Mouse (Mus musculus) embryonic facial prominence, embryonic 13.5 days (tissue): ENCODE results near the gene Fgfr2. TPM values are rescaled to one million over a fixed set of nuclear protein-coding genes. Genes with fewer than 3 reads are reported as not detected.

Experiments
- ATAC-seq: fragments of 200-750 bp; cut with Nextera tagmentation; 2 replicates; pipeline ENCODE4 v1.8.0; 2017; ENCODE audit warnings: low read depth; ENCODE audit not compliant: insufficient number of reproducible peaks, insufficient read depth, low FRiP score, low TSS enrichment
- H3K27ac ChIP-seq: fragments of 300-500 bp; sonication (generic); 2 replicates; pipeline ENCODE4 v1.5.1; 2015; ENCODE audit warnings: moderate library complexity, mild to moderate bottlenecking, inconsistent platforms
- H3K27me3 ChIP-seq: fragments of 300-500 bp; sonication (generic); 2 replicates; pipeline ENCODE4 v1.6.1; 2015; ENCODE audit warnings: mild to moderate bottlenecking, inconsistent platforms
- H3K36me3 ChIP-seq: fragments of 300-500 bp; sonication (generic); 2 replicates; pipeline ENCODE4 v1.6.1; 2015; ENCODE audit warnings: mild to moderate bottlenecking, inconsistent platforms
- H3K4me1 ChIP-seq: fragments of 300-500 bp; sonication (generic); 2 replicates; pipeline ENCODE4 v1.6.1; 2015; ENCODE audit warnings: inconsistent platforms
- H3K4me2 ChIP-seq: fragments of 300-500 bp; sonication (generic); 2 replicates; pipeline ENCODE4 v1.6.1; 2015; ENCODE audit warnings: moderate library complexity, mild to moderate bottlenecking, inconsistent platforms
- H3K4me3 ChIP-seq: fragments of 300-500 bp; sonication (generic); 2 replicates; pipeline ENCODE4 v1.5.1; 2015; ENCODE audit warnings: mild to moderate bottlenecking, inconsistent platforms
- H3K9ac ChIP-seq: fragments of 300-500 bp; sonication (generic); 2 replicates; pipeline ENCODE4 v1.6.1; 2015; ENCODE audit warnings: mild to moderate bottlenecking, inconsistent platforms
- H3K9me3 ChIP-seq: fragments of 300-500 bp; sonication (generic); 2 replicates; pipeline ENCODE4 v1.6.1; 2016; ENCODE audit warnings: inconsistent platforms
- WGBS: fragments of 180-500 bp; shearing (Covaris S2); methylation state at CpG from one replicate; pipeline ENCODE4 v1.1.7; 2015; ENCODE audit warnings: mixed read lengths; 5-methylcytosine and 5-hydroxymethylcytosine counted together
- polyA plus RNA-seq: library from polyadenylated mRNA; unstranded; fragments of >200 nt; fragmentation: Nextera tagmentation; extraction: Ambion mirVana; gene quantifications from 2 replicates; pipeline ENCODE4 v1.2.1, GENCODE M21; 2015

Gene Fgfr2
- polyA plus RNA-seq, 1 experiment from 2014 or later: 174 TPM

- Histone ChIP-seq H3K27me3 (no peaks in the 10 kb centered on the region), H3K4me1 (no peaks in the 10 kb centered on the region), H3K36me3 (no peaks in the 10 kb centered on the region), H3K4me2 (no peak overlapping the region), H3K9me3 (no peaks in the 10 kb centered on the region), H3K9ac (no peak overlapping the region), H3K4me3 (no peak overlapping the region), H3K27ac (no peak overlapping the region)
- 86% methylated on average over 5 of the region's 5 CpGs for WGBS
- no peak for ATAC-seq
These were observed 1796.1 kb downstream of the Fgfr2 start for GRCm38 (mm10) chr7:131327054-131327453.

- no peaks in the 10 kb centered on the region for H3K4me1 ChIP-seq
- 68% methylated on average over 2 of the region's 2 CpGs for WGBS
- no peaks in the 10 kb centered on the region for H3K9me3 ChIP-seq
- no peaks in the 10 kb centered on the region for H3K36me3 ChIP-seq
- no peak within 1 kb of the TSS for H3K4me3 ChIP-seq
- H3K4me2 ChIP-seq: no peak within 1 kb of the TSS
- no peak within 1 kb of the TSS for H3K9ac ChIP-seq
- no peaks in the 10 kb centered on the region for H3K27me3 ChIP-seq
- ATAC-seq: no peak
- no peak within 1 kb of the TSS for H3K27ac ChIP-seq
These were observed 1801.0 kb downstream of the Fgfr2 start, which contains the start of gene Cuzd1 for GRCm38 (mm10) chr7:131322192-131322591. Gene Cuzd1 (minus strand): TSS chr7:131322292.

- 54% methylated on average over 6 of the region's 7 CpGs for WGBS
- no peaks in the 10 kb centered on the region for H3K9me3 ChIP-seq
- no peaks in the 10 kb centered on the region for H3K4me1 ChIP-seq
- no peak overlapping the region for H3K27ac ChIP-seq
- ATAC-seq: no peak
- H3K27me3 ChIP-seq: no peaks in the 10 kb centered on the region
- H3K4me2 ChIP-seq: no peak overlapping the region
- H3K4me3 ChIP-seq: no peak overlapping the region
- H3K36me3 ChIP-seq: no peaks in the 10 kb centered on the region
- H3K9ac ChIP-seq: no peak overlapping the region
These were observed 1804.8 kb downstream of the Fgfr2 start for GRCm38 (mm10) chr7:131318340-131318739.

DNA sequence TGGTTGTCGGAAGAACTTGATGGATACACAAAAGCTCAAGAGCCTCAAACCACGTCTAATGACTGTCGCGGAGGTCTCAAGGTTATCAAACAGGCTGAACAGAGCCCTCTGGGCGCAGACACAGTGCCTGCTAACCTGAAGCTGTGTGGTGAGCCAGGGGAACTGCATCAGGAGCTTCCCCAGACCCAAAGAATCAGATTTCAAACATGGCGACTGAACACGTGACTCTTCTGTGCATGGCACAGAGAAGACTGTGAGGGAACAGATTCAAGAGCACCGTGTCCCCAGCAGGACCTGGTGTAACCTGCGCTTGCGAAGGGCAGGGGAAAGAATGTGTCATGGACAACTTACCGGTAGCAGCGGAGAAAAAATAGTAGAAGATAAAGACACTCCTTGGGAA lies 1805.6 kb downstream of the Fgfr2 start:
- Histone ChIP-seq H3K9me3 (no peaks in the 10 kb centered on the region), H3K4me3 (no peak overlapping the region), H3K27ac (no peak overlapping the region), H3K9ac (no peak overlapping the region), H3K36me3 (no peaks in the 10 kb centered on the region), H3K4me1 (no peaks in the 10 kb centered on the region), H3K27me3 (no peaks in the 10 kb centered on the region), H3K4me2 (no peak overlapping the region)
- 67% methylated on average over 12 of the region's 12 CpGs for WGBS
- no peak for ATAC-seq

GRCm38 (mm10) chr7:131314493-131314892 lies 1808.7 kb downstream of the Fgfr2 start:
- Histone ChIP-seq H3K4me1 (0 out of 2 replicates have a peak, but pooled peaks cover 2% of the 10 kb centered on the region), H3K9me3 (no peaks in the 10 kb centered on the region), H3K36me3 (no peaks in the 10 kb centered on the region), H3K4me3 (no peak overlapping the region), H3K27ac (no peak overlapping the region), H3K4me2 (no peak overlapping the region), H3K9ac (no peak overlapping the region), H3K27me3 (no peaks in the 10 kb centered on the region)
- no peak for ATAC-seq
- 64% methylated on average over 7 of the region's 7 CpGs for WGBS

DNA sequence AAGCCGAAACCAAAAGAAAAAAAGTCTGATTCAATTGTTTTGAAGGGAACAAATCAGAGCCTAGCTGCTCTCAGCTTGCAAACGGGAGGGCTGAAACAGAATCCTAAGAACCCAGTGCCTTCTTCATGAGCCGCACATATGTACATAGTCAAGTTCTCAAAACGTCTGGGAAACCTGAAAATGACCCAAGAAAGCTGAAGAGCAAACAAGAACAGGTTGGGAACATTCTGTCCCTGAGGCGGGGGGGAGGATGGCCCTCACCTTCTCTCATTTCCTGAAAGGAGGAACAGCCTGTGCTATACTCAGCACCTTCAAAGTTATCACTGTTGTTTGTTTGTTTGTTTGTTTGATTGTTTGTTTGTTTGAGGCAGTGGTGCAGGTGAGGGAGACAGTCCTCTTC lies 1816.4 kb downstream of the Fgfr2 start:
- H3K27ac ChIP-seq: no peak overlapping the region
- H3K36me3 ChIP-seq: no peaks in the 10 kb centered on the region
- no peak overlapping the region for H3K9ac ChIP-seq
- H3K9me3 ChIP-seq: no peaks in the 10 kb centered on the region
- H3K27me3 ChIP-seq: no peaks in the 10 kb centered on the region
- H3K4me3 ChIP-seq: no peak overlapping the region
- H3K4me2 ChIP-seq: no peak overlapping the region
- 74% methylated on average over 5 of the region's 5 CpGs for WGBS
- no peak for ATAC-seq
- no peaks in the 10 kb centered on the region for H3K4me1 ChIP-seq

- 74% methylated on average over 8 of the region's 8 CpGs for whole genome bisulfite sequencing
- Histone ChIP-seq H3K27ac (no peak overlapping the region), H3K4me1 (no peaks in the 10 kb centered on the region), H3K9me3 (no peaks in the 10 kb centered on the region), H3K36me3 (no peaks in the 10 kb centered on the region), H3K4me3 (no peak overlapping the region), H3K27me3 (no peaks in the 10 kb centered on the region), H3K9ac (no peak overlapping the region), H3K4me2 (no peak overlapping the region)
- ATAC-seq: no peak
These were observed 1819.8 kb downstream of the Fgfr2 start for GRCm38 (mm10) chr7:131303340-131303739.

DNA sequence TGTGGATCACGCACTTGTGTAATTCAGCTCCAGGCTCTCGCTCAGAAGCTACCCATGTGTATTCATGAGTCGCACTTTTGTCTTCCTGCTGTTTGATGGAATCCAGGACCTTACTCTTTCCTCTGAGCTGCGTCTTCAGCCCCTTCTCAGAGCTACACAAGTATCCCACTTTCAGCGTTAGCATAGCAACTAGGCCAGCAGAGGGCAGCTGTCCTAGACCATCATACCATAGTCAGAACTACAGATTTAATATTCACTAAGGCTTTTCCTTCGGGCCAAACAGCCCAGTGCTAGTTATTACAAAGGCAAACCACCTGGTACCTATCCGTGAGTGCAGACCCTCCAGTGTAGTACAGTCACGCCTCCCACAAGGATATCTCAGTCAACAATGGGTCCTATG lies 1826.0 kb downstream of the Fgfr2 start:
- no peak overlapping the region for H3K9ac ChIP-seq

DNA sequence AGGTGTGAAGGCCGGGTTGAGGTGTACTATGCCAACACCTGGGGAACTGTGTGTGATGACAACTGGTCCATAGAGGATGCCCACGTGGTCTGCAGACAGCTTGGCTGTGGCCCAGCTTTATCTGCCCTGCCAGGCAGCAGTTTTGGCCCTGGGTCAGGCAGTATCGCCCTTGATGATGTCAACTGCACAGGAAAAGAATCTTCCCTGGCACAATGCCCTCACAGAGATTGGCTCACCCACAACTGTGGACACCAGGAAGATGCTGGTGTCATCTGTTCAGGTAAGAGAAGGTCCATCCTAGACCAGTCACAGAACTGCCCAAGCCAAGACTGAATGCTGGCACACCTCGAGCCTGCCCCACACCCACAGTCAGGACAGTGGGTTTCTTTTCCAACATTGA lies 1857.3 kb downstream of the Fgfr2 start:
- Histone ChIP-seq H3K27me3 (no peaks in the 10 kb centered on the region), H3K9me3 (no peaks in the 10 kb centered on the region), H3K9ac (no peak overlapping the region), H3K4me2 (no peak overlapping the region), H3K36me3 (no peaks in the 10 kb centered on the region), H3K4me3 (no peak overlapping the region), H3K4me1 (no peaks in the 10 kb centered on the region), H3K27ac (no peak overlapping the region)
- no peak for ATAC-seq
- WGBS: 76% methylated on average over 4 of the region's 4 CpGs

More for the DNA sequence above, 1826.0 kb downstream of the Fgfr2 start:
- no peak for ATAC-seq
- no peaks in the 10 kb centered on the region for H3K4me1 ChIP-seq
- 73% methylated on average over 8 of the region's 8 CpGs for WGBS
- H3K27ac ChIP-seq: no peak overlapping the region
- no peaks in the 10 kb centered on the region for H3K9me3 ChIP-seq
- H3K36me3 ChIP-seq: no peaks in the 10 kb centered on the region
- no peak overlapping the region for H3K4me3 ChIP-seq
- no peaks in the 10 kb centered on the region for H3K27me3 ChIP-seq
- no peak overlapping the region for H3K4me2 ChIP-seq

DNA sequence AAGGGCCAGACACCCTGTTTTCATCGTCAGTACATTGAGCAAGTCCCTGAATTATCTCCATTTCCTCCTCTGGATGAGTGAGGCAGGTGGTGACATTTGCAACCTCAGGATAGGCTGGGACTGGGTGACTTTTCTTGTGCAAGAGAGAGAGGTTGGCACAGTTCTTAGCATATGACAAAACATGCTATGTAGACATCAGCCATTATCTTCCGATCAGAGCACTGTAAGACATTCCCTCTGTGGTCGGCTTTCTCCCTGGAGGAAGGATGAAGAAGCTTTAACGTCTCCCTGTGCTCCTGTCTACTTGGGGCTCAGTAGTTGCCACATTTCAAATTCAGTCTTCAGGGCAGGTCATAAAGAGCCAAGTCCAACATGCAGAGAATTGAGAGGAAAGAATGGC lies 1858.9 kb downstream of the Fgfr2 start:
- H3K4me3 ChIP-seq: no peak overlapping the region
- H3K27ac ChIP-seq: no peak overlapping the region
- ATAC-seq: no peak
- no peaks in the 10 kb centered on the region for H3K36me3 ChIP-seq
- H3K27me3 ChIP-seq: no peaks in the 10 kb centered on the region
- H3K4me1 ChIP-seq: no peaks in the 10 kb centered on the region
- H3K9ac ChIP-seq: no peak overlapping the region
- no peak overlapping the region for H3K4me2 ChIP-seq
- H3K9me3 ChIP-seq: no peaks in the 10 kb centered on the region
- WGBS: 81% methylated on average over 4 of the region's 4 CpGs

DNA sequence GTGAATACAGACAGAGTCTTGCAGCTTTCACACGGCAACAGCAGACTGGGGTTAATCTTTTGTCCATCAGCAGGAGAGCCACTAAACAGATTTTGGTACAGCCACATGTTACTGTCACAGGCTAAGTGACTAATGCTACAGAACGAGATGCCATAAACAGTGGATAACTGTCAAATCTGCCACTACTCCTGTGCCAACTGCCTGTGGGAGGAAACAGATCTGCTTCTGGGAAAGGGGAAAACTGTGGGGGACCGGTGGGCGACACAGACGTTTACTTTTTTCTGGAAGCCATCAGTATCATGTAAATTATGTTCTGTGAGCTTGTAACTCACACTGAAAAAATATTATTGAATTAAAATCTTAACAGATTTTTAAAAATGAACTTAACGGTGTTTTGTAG lies 1862.2 kb downstream of the Fgfr2 start:
- no peak overlapping the region for H3K4me2 ChIP-seq
- H3K4me1 ChIP-seq: no peaks in the 10 kb centered on the region
- H3K27me3 ChIP-seq: no peaks in the 10 kb centered on the region
- H3K36me3 ChIP-seq: no peaks in the 10 kb centered on the region
- H3K9ac ChIP-seq: no peak overlapping the region
- H3K4me3 ChIP-seq: no peak overlapping the region
- H3K27ac ChIP-seq: no peak overlapping the region
- no peak for ATAC-seq
- WGBS: 68% methylated on average over 6 of the region's 6 CpGs
- no peaks in the 10 kb centered on the region for H3K9me3 ChIP-seq

- H3K4me3 ChIP-seq: no peak overlapping the region
- H3K9me3 ChIP-seq: no peaks in the 10 kb centered on the region
- ATAC-seq: no peak
- H3K9ac ChIP-seq: no peak overlapping the region
- H3K36me3 ChIP-seq: no peaks in the 10 kb centered on the region
- no peak overlapping the region for H3K27ac ChIP-seq
- WGBS: 69% methylated on average over 1 of the region's 1 CpGs
- no peaks in the 10 kb centered on the region for H3K4me1 ChIP-seq
- no peaks in the 10 kb centered on the region for H3K27me3 ChIP-seq
- no peak overlapping the region for H3K4me2 ChIP-seq
These were observed 1865.8 kb downstream of the Fgfr2 start for GRCm38 (mm10) chr7:131257309-131257708.

DNA sequence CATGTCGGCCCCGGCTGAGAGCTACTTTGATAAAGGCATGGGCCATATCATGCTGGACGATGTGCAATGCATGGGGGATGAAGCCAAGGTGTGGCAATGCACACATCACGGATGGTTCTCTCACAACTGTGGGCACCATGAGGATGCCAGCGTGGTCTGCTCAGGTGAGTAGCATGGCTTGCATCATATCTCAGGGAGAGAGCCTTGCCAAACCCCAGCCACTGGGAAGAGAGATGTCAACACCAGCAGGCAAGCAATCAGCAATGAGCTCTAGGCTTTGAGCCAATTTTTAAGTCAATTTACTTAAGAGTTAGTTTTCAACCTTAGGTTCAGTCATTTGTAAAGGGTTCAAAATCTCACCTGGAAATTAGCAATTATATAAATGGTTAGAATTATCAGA lies 1866.3 kb downstream of the Fgfr2 start:
- H3K4me1 ChIP-seq: no peaks in the 10 kb centered on the region
- H3K4me3 ChIP-seq: no peak overlapping the region
- no peaks in the 10 kb centered on the region for H3K36me3 ChIP-seq
- no peak overlapping the region for H3K27ac ChIP-seq
- no peak overlapping the region for H3K4me2 ChIP-seq
- 89% methylated on average over 5 of the region's 5 CpGs for WGBS
- no peaks in the 10 kb centered on the region for H3K9me3 ChIP-seq
- ATAC-seq: no peak
- no peaks in the 10 kb centered on the region for H3K27me3 ChIP-seq
- no peak overlapping the region for H3K9ac ChIP-seq
